Mouse (Mus musculus): ENCODE data around the gene Tubal3. TPM values are rescaled to one million over a fixed set of nuclear protein-coding genes. Genes with fewer than 3 reads are reported as not detected.

Gene Tubal3
- polyA plus RNA-seq (2015; fragmentation: Nextera tagmentation; extraction: Ambion mirVana): not detected in 2 replicates

GRCm38 (mm10) chr13:3917571-3918311 is at the start of gene Tubal3, which contains the start of gene Net1:
Gene Tubal3, plus strand, starts transcription at chr13:3918274.
Gene Net1, minus strand, starts transcription at chr13:3918220.
- Histone ChIP-seq H3K4me2 (ENCODE audit: low read length) (peak within 1 kb of the TSS; percentile 71), H3K9ac (ENCODE audit: low read depth, low read length) (peak within 1 kb of the TSS; percentile 79), H3K4me1 (ENCODE audit: control insufficient read depth, insufficient read depth, low read depth, low read length) (peaks cover 4% of the 10 kb centered on the region; the same call in 1 of the 2 replicates), H3K9me3 (ENCODE audit: control insufficient read depth, low read length) (no peaks in the 10 kb centered on the region), H3K36me3 (ENCODE audit: control insufficient read depth, insufficient read depth, low read length) (no peaks in the 10 kb centered on the region), H3K27ac (ENCODE audit: low read depth, low read length) (peak within 1 kb of the TSS; percentile 55), H3K27me3 (replicated peaks; ENCODE audit: control insufficient read depth, insufficient read depth, low read length) (no peaks in the 10 kb centered on the region), H3K4me3 (ENCODE audit: low read length) (peak within 1 kb of the TSS; percentile 80)
- peak; percentile 99 for ATAC-seq
- under 1% methylated on average over 52 of the region's 52 CpGs for WGBS

- Histone ChIP-seq H3K4me3 (ENCODE audit: low read length) (no peak overlapping the region), H3K36me3 (ENCODE audit: control insufficient read depth, insufficient read depth, low read length) (no peaks in the 10 kb centered on the region), H3K27ac (ENCODE audit: low read depth, low read length) (no peak overlapping the region), H3K9ac (ENCODE audit: low read depth, low read length) (no peak overlapping the region), H3K4me1 (ENCODE audit: control insufficient read depth, insufficient read depth, low read depth, low read length) (no peaks in the 10 kb centered on the region), H3K9me3 (ENCODE audit: control insufficient read depth, low read length) (no peaks in the 10 kb centered on the region), H3K27me3 (replicated peaks; ENCODE audit: control insufficient read depth, insufficient read depth, low read length) (no peaks in the 10 kb centered on the region), H3K4me2 (ENCODE audit: low read length) (no peak overlapping the region)
- ATAC-seq: no peak
Measured at GRCm38 (mm10) chr13:3869901-3870300, 48.2 kb upstream of the Tubal3 start.

GRCm38 (mm10) chr13:3872832-3873231 is 45.2 kb upstream of the Tubal3 start:
- no peak overlapping the region for H3K27ac ChIP-seq (ENCODE audit: low read depth, low read length)
- no peak for ATAC-seq
- no peaks in the 10 kb centered on the region for H3K4me1 ChIP-seq (ENCODE audit: control insufficient read depth, insufficient read depth, low read depth, low read length)
- H3K4me3 ChIP-seq (ENCODE audit: low read length): no peak overlapping the region
- no peaks in the 10 kb centered on the region for H3K27me3 ChIP-seq (replicated peaks; ENCODE audit: control insufficient read depth, insufficient read depth, low read length)
- H3K9ac ChIP-seq (ENCODE audit: low read depth, low read length): no peak overlapping the region
- H3K36me3 ChIP-seq (ENCODE audit: control insufficient read depth, insufficient read depth, low read length): no peaks in the 10 kb centered on the region
- 96% methylated on average over 4 of the region's 4 CpGs for WGBS
- no peak overlapping the region for H3K4me2 ChIP-seq (ENCODE audit: low read length)
- H3K9me3 ChIP-seq (ENCODE audit: control insufficient read depth, low read length): no peaks in the 10 kb centered on the region

- 74% methylated on average over 6 of the region's 6 CpGs for WGBS
- no peak for ATAC-seq
Measured at GRCm38 (mm10) chr13:3876448-3876847, 41.6 kb upstream of the Tubal3 start.

GRCm38 (mm10) chr13:3877185-3877584 is 40.9 kb upstream of the Tubal3 start:
- Histone ChIP-seq H3K27me3 (replicated peaks; ENCODE audit: control insufficient read depth, insufficient read depth, low read length) (no peaks in the 10 kb centered on the region), H3K9me3 (ENCODE audit: control insufficient read depth, low read length) (no peaks in the 10 kb centered on the region), H3K4me1 (ENCODE audit: control insufficient read depth, insufficient read depth, low read depth, low read length) (no peaks in the 10 kb centered on the region), H3K4me2 (ENCODE audit: low read length) (no peak overlapping the region), H3K4me3 (ENCODE audit: low read length) (no peak overlapping the region), H3K36me3 (ENCODE audit: control insufficient read depth, insufficient read depth, low read length) (peaks cover 3% of the 10 kb centered on the region; the same call in 1 of the 2 replicates), H3K9ac (ENCODE audit: low read depth, low read length) (no peak overlapping the region), H3K27ac (ENCODE audit: low read depth, low read length) (no peak overlapping the region)
- 0 out of 2 replicates have a peak, but pooled peaks have one; percentile 6 for ATAC-seq
- 70% methylated on average over 6 of the region's 6 CpGs for whole genome bisulfite sequencing

More at GRCm38 (mm10) chr13:3876448-3876847, 41.6 kb upstream of the Tubal3 start:
- Histone ChIP-seq H3K27me3 (replicated peaks; ENCODE audit: control insufficient read depth, insufficient read depth, low read length) (no peaks in the 10 kb centered on the region), H3K9me3 (ENCODE audit: control insufficient read depth, low read length) (no peaks in the 10 kb centered on the region), H3K4me2 (ENCODE audit: low read length) (no peak overlapping the region), H3K4me1 (ENCODE audit: control insufficient read depth, insufficient read depth, low read depth, low read length) (no peaks in the 10 kb centered on the region), H3K27ac (ENCODE audit: low read depth, low read length) (no peak overlapping the region), H3K4me3 (ENCODE audit: low read length) (no peak overlapping the region), H3K36me3 (ENCODE audit: control insufficient read depth, insufficient read depth, low read length) (no peaks in the 10 kb centered on the region), H3K9ac (ENCODE audit: low read depth, low read length) (no peak overlapping the region)

- Histone ChIP-seq H3K36me3 (ENCODE audit: control insufficient read depth, insufficient read depth, low read length) (peaks cover 3% of the 10 kb centered on the region; the same call in 1 of the 2 replicates), H3K9me3 (ENCODE audit: control insufficient read depth, low read length) (no peaks in the 10 kb centered on the region), H3K4me2 (ENCODE audit: low read length) (no peak overlapping the region), H3K4me1 (ENCODE audit: control insufficient read depth, insufficient read depth, low read depth, low read length) (no peaks in the 10 kb centered on the region), H3K9ac (ENCODE audit: low read depth, low read length) (no peak overlapping the region), H3K4me3 (ENCODE audit: low read length) (no peak overlapping the region), H3K27me3 (replicated peaks; ENCODE audit: control insufficient read depth, insufficient read depth, low read length) (no peaks in the 10 kb centered on the region), H3K27ac (ENCODE audit: low read depth, low read length) (no peak overlapping the region)
- ATAC-seq: no peak
- WGBS: 62% methylated on average over 4 of the region's 4 CpGs
Measured at GRCm38 (mm10) chr13:3877679-3878220, 40.3 kb upstream of the Tubal3 start.

- WGBS: 93% methylated on average over 7 of the region's 7 CpGs
- Histone ChIP-seq H3K27me3 (replicated peaks; ENCODE audit: control insufficient read depth, insufficient read depth, low read length) (peaks cover 1% of the 10 kb centered on the region; the same call in 1 of the 2 replicates), H3K36me3 (ENCODE audit: control insufficient read depth, insufficient read depth, low read length) (peaks cover 10% of the 10 kb centered on the region; the same call in 1 of the 2 replicates), H3K4me1 (ENCODE audit: control insufficient read depth, insufficient read depth, low read depth, low read length) (no peaks in the 10 kb centered on the region), H3K9me3 (ENCODE audit: control insufficient read depth, low read length) (no peaks in the 10 kb centered on the region), H3K27ac (ENCODE audit: low read depth, low read length) (no peak overlapping the region), H3K9ac (ENCODE audit: low read depth, low read length) (no peak overlapping the region), H3K4me3 (ENCODE audit: low read length) (no peak overlapping the region), H3K4me2 (ENCODE audit: low read length) (no peak overlapping the region)
- no peak for ATAC-seq
Measured at GRCm38 (mm10) chr13:3886663-3887062, 31.4 kb upstream of the Tubal3 start.

- no peak overlapping the region for H3K4me2 ChIP-seq (ENCODE audit: low read length)
- 96% methylated on average over 3 of the region's 3 CpGs for WGBS
- no peak for ATAC-seq
Measured at GRCm38 (mm10) chr13:3889111-3889510, 29.0 kb upstream of the Tubal3 start.

GRCm38 (mm10) chr13:3890061-3890460 is 28.0 kb upstream of the Tubal3 start:
- no peak overlapping the region for H3K27ac ChIP-seq (ENCODE audit: low read depth, low read length)
- peaks cover 4% of the 10 kb centered on the region; the same call in 1 of the 2 replicates for H3K27me3 ChIP-seq (replicated peaks; ENCODE audit: control insufficient read depth, insufficient read depth, low read length)
- H3K36me3 ChIP-seq (ENCODE audit: control insufficient read depth, insufficient read depth, low read length): peaks cover 6% of the 10 kb centered on the region; the same call in 1 of the 2 replicates
- H3K9me3 ChIP-seq (ENCODE audit: control insufficient read depth, low read length): no peaks in the 10 kb centered on the region
- H3K9ac ChIP-seq (ENCODE audit: low read depth, low read length): no peak overlapping the region
- H3K4me2 ChIP-seq (ENCODE audit: low read length): no peak overlapping the region
- no peak overlapping the region for H3K4me3 ChIP-seq (ENCODE audit: low read length)
- 56% methylated on average over 8 of the region's 8 CpGs for WGBS
- H3K4me1 ChIP-seq (ENCODE audit: control insufficient read depth, insufficient read depth, low read depth, low read length): peaks cover 3% of the 10 kb centered on the region
- no peak for ATAC-seq

More at GRCm38 (mm10) chr13:3889111-3889510, 29.0 kb upstream of the Tubal3 start:
- no peaks in the 10 kb centered on the region for H3K9me3 ChIP-seq (ENCODE audit: control insufficient read depth, low read length)
- H3K4me1 ChIP-seq (ENCODE audit: control insufficient read depth, insufficient read depth, low read depth, low read length): peaks cover 3% of the 10 kb centered on the region
- no peak overlapping the region for H3K4me3 ChIP-seq (ENCODE audit: low read length)
- H3K9ac ChIP-seq (ENCODE audit: low read depth, low read length): no peak overlapping the region
- peaks cover 4% of the 10 kb centered on the region; the same call in 1 of the 2 replicates for H3K27me3 ChIP-seq (replicated peaks; ENCODE audit: control insufficient read depth, insufficient read depth, low read length)
- no peak overlapping the region for H3K27ac ChIP-seq (ENCODE audit: low read depth, low read length)
- H3K36me3 ChIP-seq (ENCODE audit: control insufficient read depth, insufficient read depth, low read length): peaks cover 6% of the 10 kb centered on the region; the same call in 1 of the 2 replicates
